Mouse (Mus musculus) hindbrain, postnatal 0 days (tissue): ENCODE results near the gene Ephb2. TPM values are rescaled to one million over a fixed set of nuclear protein-coding genes. Genes with fewer than 3 reads are reported as not detected.

Experiments used
- ATAC-seq: fragments of 200-750 bp; cut with Nextera tagmentation; 2 replicates; pipeline ENCODE4 v1.8.0; 2017; ENCODE audit warnings: mild to moderate bottlenecking, moderate TSS enrichment, moderate library complexity
- DNase-seq: peaks from one replicate; pipeline ENCODE4 v3.0.0-alpha.2; 2015; ENCODE audit warnings: low spot score
- H3K27ac ChIP-seq: fragments of 300-500 bp; sonication (generic); 2 replicates; pipeline ENCODE4 v1.5.1; 2014; ENCODE audit warnings: mild to moderate bottlenecking
- H3K27me3 ChIP-seq: fragments of 300-500 bp; sonication (generic); 2 replicates; pipeline ENCODE4 v1.6.1; 2014; ENCODE audit warnings: low read length, mixed read lengths; ENCODE audit not compliant: insufficient read depth
- H3K36me3 ChIP-seq: fragments of 300-500 bp; sonication (generic); 2 replicates; pipeline ENCODE4 v1.6.1; 2014; ENCODE audit warnings: low read length, mixed read lengths; ENCODE audit not compliant: insufficient read depth
- H3K4me1 ChIP-seq: fragments of 300-500 bp; sonication (generic); 2 replicates; pipeline ENCODE4 v1.6.1; 2014; ENCODE audit warnings: antibody characterized with exemption, low read length, mixed read lengths; ENCODE audit not compliant: insufficient read depth
- H3K4me2 ChIP-seq: fragments of 300-500 bp; sonication (generic); 2 replicates; pipeline ENCODE4 v1.6.1; 2014; ENCODE audit warnings: low read depth, mild to moderate bottlenecking, low read length, moderate library complexity, mixed read lengths
- H3K4me3 ChIP-seq: fragments of 300-500 bp; sonication (generic); 2 replicates; pipeline ENCODE4 v1.5.1; 2014; ENCODE audit warnings: low read length
- H3K9ac ChIP-seq: fragments of 300-500 bp; sonication (generic); replicated peaks from 2 replicates; pipeline ENCODE4 v1.6.1; 2014; ENCODE audit warnings: mild to moderate bottlenecking, low read length, moderate library complexity, mixed read lengths
- H3K9me3 ChIP-seq: fragments of 300-500 bp; sonication (generic); 2 replicates; pipeline ENCODE4 v1.6.1; 2016; ENCODE audit warnings: low read length, mixed read lengths
- CTCF ChIP-seq: IDR thresholded peaks from 2 replicates; pipeline ENCODE4 v1.5.1; 2016; ENCODE audit warnings: antibody characterized with exemption, control low read depth, low read depth
- WGBS: fragments of 180-500 bp; shearing (Covaris S2); extraction: QIAGEN DNeasy Blood & Tissue Kit; methylation state at CpG from one replicate; pipeline ENCODE4 v1.1.7; 2014; 5-methylcytosine and 5-hydroxymethylcytosine counted together
- polyA plus RNA-seq: library from polyadenylated mRNA; unstranded; fragments of >200 nt; fragmentation: Nextera tagmentation; extraction: Ambion mirVana; gene quantifications from 2 replicates; pipeline ENCODE4 v1.2.1, GENCODE M21; 2015
- total RNA-seq: library from RNA; depleted of rRNA; stranded (reverse); fragments of >200 nt; gene quantifications from 2 replicates; pipeline ENCODE4 v1.2.3, GENCODE M21; 2014

Ephb2 gene
- total and polyA plus RNA-seq, 2 experiments from 2014 or later, result 13.0 to 136 TPM

- TF ChIP-seq CTCF, result no peak
- WGBS, result 85% methylated on average over 11 of the region's 11 CpGs
These were observed 132.4 kb downstream of the Ephb2 start for GRCm38 (mm10) chr4:136703351-136703750.

GRCm38 (mm10) chr4:136702456-136702855 is 133.3 kb downstream of the Ephb2 start:
- Histone ChIP-seq H3K27ac (no peak overlapping the region), H3K36me3 (no peaks in the 10 kb centered on the region), H3K4me3 (no peak overlapping the region), H3K9me3 (no peaks in the 10 kb centered on the region), H3K4me1 (peaks cover 24% of the 10 kb centered on the region), H3K9ac (no peak overlapping the region), H3K4me2 (no peak overlapping the region), H3K27me3 (no peaks in the 10 kb centered on the region)
- WGBS, result 37% methylated on average over 8 of the region's 8 CpGs
- no peak for TF ChIP-seq CTCF
- ATAC-seq (no peak), DNase-seq (peak; percentile 78)

More at GRCm38 (mm10) chr4:136703351-136703750, 132.4 kb downstream of the Ephb2 start:
- Histone ChIP-seq H3K27me3 (no peaks in the 10 kb centered on the region), H3K9me3 (no peaks in the 10 kb centered on the region), H3K27ac (no peak overlapping the region), H3K4me3 (no peak overlapping the region), H3K4me1 (peaks cover 26% of the 10 kb centered on the region), H3K4me2 (no peak overlapping the region), H3K9ac (no peak overlapping the region), H3K36me3 (no peaks in the 10 kb centered on the region)
- DNase-seq, result no peak
- ATAC-seq, result no peak

GRCm38 (mm10) chr4:136701236-136701635 is 134.6 kb downstream of the Ephb2 start:
- Histone ChIP-seq H3K36me3 (no peaks in the 10 kb centered on the region), H3K4me3 (no peak overlapping the region), H3K4me2 (no peak overlapping the region), H3K4me1 (peaks cover 24% of the 10 kb centered on the region), H3K27me3 (no peaks in the 10 kb centered on the region), H3K9ac (no peak overlapping the region), H3K27ac (no peak overlapping the region), H3K9me3 (no peaks in the 10 kb centered on the region)
- ATAC-seq, result peak; percentile 21; the same call in 1 of the 2 replicates
- no peak for TF ChIP-seq CTCF
- WGBS, result 66% methylated on average over 11 of the region's 11 CpGs
- no peak for DNase-seq

- Histone ChIP-seq H3K27ac (peak overlapping the region; percentile 57), H3K36me3 (peaks cover 10% of the 10 kb centered on the region; the same call in 1 of the 2 replicates), H3K27me3 (no peaks in the 10 kb centered on the region), H3K9me3 (no peaks in the 10 kb centered on the region), H3K4me3 (no peak overlapping the region), H3K9ac (no peak overlapping the region), H3K4me2 (no peak overlapping the region), H3K4me1 (peaks cover 18% of the 10 kb centered on the region)
- peak; percentile 14; the same call in 1 of the 2 replicates for ATAC-seq
- no peak for TF ChIP-seq CTCF
- DNase-seq, result peak; percentile 64
- WGBS, result 33% methylated on average over 7 of the region's 7 CpGs
These were observed 136.7 kb downstream of the Ephb2 start for GRCm38 (mm10) chr4:136699084-136699450.

GRCm38 (mm10) chr4:136698404-136699083 is 137.2 kb downstream of the Ephb2 start:
- no peaks in the 10 kb centered on the region for H3K9me3 ChIP-seq
- H3K4me2 ChIP-seq, result no peak overlapping the region
- H3K4me3 ChIP-seq, result no peak overlapping the region
- H3K9ac ChIP-seq, result no peak overlapping the region
- H3K36me3 ChIP-seq, result peaks cover 15% of the 10 kb centered on the region; the same call in 1 of the 2 replicates
- WGBS, result 43% methylated on average over 11 of the region's 11 CpGs
- H3K4me1 ChIP-seq, result peaks cover 18% of the 10 kb centered on the region
- H3K27me3 ChIP-seq, result no peaks in the 10 kb centered on the region
- ATAC-seq, result peak; percentile 57
- H3K27ac ChIP-seq, result peak overlapping the region; percentile 57
- DNase-seq, result peak; percentile 86
- peak; percentile 46 for TF ChIP-seq CTCF

GRCm38 (mm10) chr4:136697325-136697724 is 138.5 kb downstream of the Ephb2 start:
- Histone ChIP-seq H3K4me2 (no peak overlapping the region), H3K9ac (no peak overlapping the region), H3K36me3 (peaks cover 28% of the 10 kb centered on the region), H3K9me3 (no peaks in the 10 kb centered on the region), H3K4me1 (peaks cover 18% of the 10 kb centered on the region), H3K4me3 (no peak overlapping the region), H3K27ac (no peak overlapping the region), H3K27me3 (no peaks in the 10 kb centered on the region)
- WGBS, result 80% methylated on average over 6 of the region's 6 CpGs
- DNase-seq (no peak), ATAC-seq (no peak)
- TF ChIP-seq CTCF, result no peak

- peak; percentile 99 for TF ChIP-seq CTCF
- H3K4me3 ChIP-seq, result no peak overlapping the region
- WGBS, result 22% methylated on average over 5 of the region's 5 CpGs
- H3K4me2 ChIP-seq, result no peak overlapping the region
- no peaks in the 10 kb centered on the region for H3K27me3 ChIP-seq
- peaks cover 36% of the 10 kb centered on the region for H3K36me3 ChIP-seq
- H3K9me3 ChIP-seq, result no peaks in the 10 kb centered on the region
- H3K27ac ChIP-seq, result no peak overlapping the region
- no peak overlapping the region for H3K9ac ChIP-seq
- DNase-seq, result peak; percentile 72
- no peak for ATAC-seq
- H3K4me1 ChIP-seq, result peaks cover 14% of the 10 kb centered on the region
These were observed 139.3 kb downstream of the Ephb2 start for GRCm38 (mm10) chr4:136696381-136696925.
